Mouse (Mus musculus): ENCODE results near the gene Parp8. TPM values are rescaled to one million over a fixed set of nuclear protein-coding genes. Genes with fewer than 3 reads are reported as not detected.
A peak's percentile ranks its signal among the peaks of the same experiment; 100 is the strongest.

The Parp8 gene
- total and polyA plus RNA-seq, 2 experiments from 2014 or later = 7.9 to 11.0 TPM

DNA sequence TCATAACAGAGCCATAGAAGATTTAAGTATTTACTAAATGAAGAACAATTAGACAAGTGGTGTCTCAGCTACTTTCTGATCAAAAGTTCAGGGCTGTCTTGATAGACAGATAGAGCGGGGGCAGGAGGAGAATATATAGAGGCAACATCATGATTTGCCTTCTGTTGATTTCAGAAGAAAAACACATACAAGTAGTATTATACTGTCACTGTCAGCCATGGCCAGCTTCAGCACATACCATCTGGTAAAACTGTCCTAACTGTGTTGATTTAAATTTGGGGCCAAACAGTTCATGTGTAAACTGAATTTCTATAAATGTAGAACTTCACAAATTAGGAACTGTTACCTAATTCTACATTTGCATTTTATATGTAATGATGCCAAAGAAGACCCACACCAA lies 127.6 kb downstream of the Parp8 start:
- Histone ChIP-seq H3K4me3 (ENCODE audit: low read depth, low read length) (no peak overlapping the region), H3K36me3 (replicated peaks; ENCODE audit: control insufficient read depth, insufficient read depth, low read length) (peaks cover 26% of the 10 kb centered on the region), H3K27me3 (ENCODE audit: control insufficient read depth, insufficient read depth, low read length) (no peaks in the 10 kb centered on the region), H3K27ac (ENCODE audit: low read depth) (no peak overlapping the region), H3K9ac (replicated peaks; ENCODE audit: low read depth, low read length) (no peak overlapping the region), H3K4me1 (ENCODE audit: control insufficient read depth, insufficient read depth) (no peaks in the 10 kb centered on the region), H3K9me3 (replicated peaks; ENCODE audit: control insufficient read depth, low read length) (no peaks in the 10 kb centered on the region), H3K4me2 (ENCODE audit: low read depth, low read length) (no peak overlapping the region)
- TF ChIP-seq CTCF (IDR thresholded peaks at IDR 0.05; ENCODE audit: low read depth) = no peak
- TF ChIP-seq EP300 (IDR thresholded peaks at IDR 0.05; ENCODE audit: low read depth) = no peak
- WGBS = 90% methylated on average over 1 of the region's 1 CpGs
- DNase-seq (ENCODE audit: low spot score) = no peak
- ATAC-seq (ENCODE audit: insufficient read depth, low read depth) = no peak

- Histone ChIP-seq H3K27me3 (ENCODE audit: control insufficient read depth, insufficient read depth, low read length) (no peaks in the 10 kb centered on the region), H3K4me1 (ENCODE audit: control insufficient read depth, insufficient read depth) (0 out of 2 replicates have a peak, but pooled peaks cover 6% of the 10 kb centered on the region), H3K9ac (replicated peaks; ENCODE audit: low read depth, low read length) (no peak overlapping the region), H3K4me2 (ENCODE audit: low read depth, low read length) (no peak overlapping the region), H3K9me3 (replicated peaks; ENCODE audit: control insufficient read depth, low read length) (no peaks in the 10 kb centered on the region), H3K4me3 (ENCODE audit: low read depth, low read length) (no peak overlapping the region), H3K36me3 (replicated peaks; ENCODE audit: control insufficient read depth, insufficient read depth, low read length) (no peaks in the 10 kb centered on the region), H3K27ac (ENCODE audit: low read depth) (no peak overlapping the region)
- ATAC-seq (ENCODE audit: insufficient read depth, low read depth) = no peak
- TF ChIP-seq EP300 (IDR thresholded peaks at IDR 0.05; ENCODE audit: low read depth) = no peak
- no peak for TF ChIP-seq CTCF (IDR thresholded peaks at IDR 0.05; ENCODE audit: low read depth)
- no peak for DNase-seq (ENCODE audit: low spot score)
- 73% methylated on average over 9 of the region's 9 CpGs for WGBS
These were observed 140.9 kb downstream of the Parp8 start for GRCm38 (mm10) chr13:116884422-116884942.

- H3K4me1 ChIP-seq (ENCODE audit: control insufficient read depth, insufficient read depth) = 0 out of 2 replicates have a peak, but pooled peaks cover 6% of the 10 kb centered on the region
- H3K27ac ChIP-seq (ENCODE audit: low read depth) = no peak overlapping the region
- H3K4me3 ChIP-seq (ENCODE audit: low read depth, low read length) = no peak overlapping the region
- DNase-seq (ENCODE audit: low spot score) (no peak), ATAC-seq (ENCODE audit: insufficient read depth, low read depth) (peak; percentile 41; the same call in 1 of the 2 replicates)
- no peaks in the 10 kb centered on the region for H3K27me3 ChIP-seq (ENCODE audit: control insufficient read depth, insufficient read depth, low read length)
- no peak overlapping the region for H3K9ac ChIP-seq (replicated peaks; ENCODE audit: low read depth, low read length)
- TF ChIP-seq EP300 (IDR thresholded peaks at IDR 0.05; ENCODE audit: low read depth) (no peak), CTCF (IDR thresholded peaks at IDR 0.05; ENCODE audit: low read depth) (no peak)
- H3K9me3 ChIP-seq (replicated peaks; ENCODE audit: control insufficient read depth, low read length) = no peaks in the 10 kb centered on the region
- no peaks in the 10 kb centered on the region for H3K36me3 ChIP-seq (replicated peaks; ENCODE audit: control insufficient read depth, insufficient read depth, low read length)
- no peak overlapping the region for H3K4me2 ChIP-seq (ENCODE audit: low read depth, low read length)
- WGBS = 42% methylated on average over 7 of the region's 7 CpGs
These were observed 143.1 kb downstream of the Parp8 start for GRCm38 (mm10) chr13:116882226-116882625.

DNA sequence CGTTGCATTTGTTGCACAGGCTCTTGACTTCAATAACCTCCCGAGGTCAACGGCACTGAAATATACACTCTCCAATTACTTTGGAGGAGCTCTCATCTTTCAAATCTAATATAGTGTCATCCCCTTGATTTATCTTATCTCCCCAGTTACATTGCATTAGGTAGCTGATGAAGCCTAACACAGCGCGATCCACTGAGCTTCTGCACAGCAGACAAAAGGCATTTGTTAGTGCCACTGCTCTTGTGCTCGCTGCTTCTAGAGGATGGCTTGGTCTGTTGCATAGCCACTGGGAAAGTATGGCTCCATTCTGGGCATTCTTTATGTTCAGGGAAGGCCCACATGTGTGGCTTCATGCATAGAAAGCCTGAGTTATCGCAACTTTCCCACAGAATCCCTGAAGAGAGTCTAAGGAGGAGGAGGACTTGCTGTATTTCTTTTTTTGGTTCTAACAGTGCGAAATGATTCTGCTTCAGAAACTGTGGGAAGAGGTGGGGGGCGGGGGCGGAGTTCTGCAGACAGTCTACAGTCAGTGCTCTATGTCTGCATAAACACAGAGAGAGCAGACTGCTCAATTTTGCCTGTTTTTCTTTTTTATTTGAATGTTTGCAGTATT lies 145.7 kb downstream of the Parp8 start:
- Histone ChIP-seq H3K9me3 (replicated peaks; ENCODE audit: control insufficient read depth, low read length) (no peaks in the 10 kb centered on the region), H3K27ac (ENCODE audit: low read depth) (no peak overlapping the region), H3K36me3 (replicated peaks; ENCODE audit: control insufficient read depth, insufficient read depth, low read length) (no peaks in the 10 kb centered on the region), H3K4me1 (ENCODE audit: control insufficient read depth, insufficient read depth) (0 out of 2 replicates have a peak, but pooled peaks cover 6% of the 10 kb centered on the region), H3K9ac (replicated peaks; ENCODE audit: low read depth, low read length) (no peak overlapping the region), H3K27me3 (ENCODE audit: control insufficient read depth, insufficient read depth, low read length) (no peaks in the 10 kb centered on the region), H3K4me3 (ENCODE audit: low read depth, low read length) (no peak overlapping the region), H3K4me2 (ENCODE audit: low read depth, low read length) (no peak overlapping the region)
- DNase-seq (ENCODE audit: low spot score) = no peak
- ATAC-seq (ENCODE audit: insufficient read depth, low read depth) = no peak
- no peak for TF ChIP-seq EP300 (IDR thresholded peaks at IDR 0.05; ENCODE audit: low read depth)
- TF ChIP-seq CTCF (IDR thresholded peaks at IDR 0.05; ENCODE audit: low read depth) = no peak
- WGBS = 87% methylated on average over 10 of the region's 10 CpGs

DNA sequence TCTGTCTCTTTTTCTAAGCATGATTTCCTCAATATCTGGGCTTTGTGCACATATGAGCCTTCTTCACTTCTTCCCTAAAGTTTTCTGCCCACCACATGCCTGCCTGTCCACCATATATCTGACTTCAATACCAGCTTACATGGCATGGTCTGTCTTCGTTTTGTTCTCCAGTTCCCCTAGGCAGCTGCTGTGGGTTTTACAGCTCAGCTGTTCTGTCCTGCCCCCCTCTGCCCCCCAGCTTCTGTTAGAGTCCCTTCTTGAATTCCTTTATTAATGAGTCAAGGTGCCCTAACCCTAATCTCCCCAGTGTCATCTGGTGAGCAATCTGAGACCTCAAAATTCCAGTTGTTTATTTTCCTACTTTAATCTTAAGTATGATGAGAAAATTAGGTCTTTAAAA lies 155.1 kb downstream of the Parp8 start:
- no peak overlapping the region for H3K4me2 ChIP-seq (ENCODE audit: low read depth, low read length)
- H3K4me1 ChIP-seq (ENCODE audit: control insufficient read depth, insufficient read depth) = no peaks in the 10 kb centered on the region
- no peak overlapping the region for H3K4me3 ChIP-seq (ENCODE audit: low read depth, low read length)
- no peak for ATAC-seq (ENCODE audit: insufficient read depth, low read depth)
- WGBS = 77% methylated on average over 1 of the region's 1 CpGs
- TF ChIP-seq CTCF (IDR thresholded peaks at IDR 0.05; ENCODE audit: low read depth) = no peak
- no peak for TF ChIP-seq EP300 (IDR thresholded peaks at IDR 0.05; ENCODE audit: low read depth)
- H3K27ac ChIP-seq (ENCODE audit: low read depth) = no peak overlapping the region
- DNase-seq (ENCODE audit: low spot score) = no peak
- no peak overlapping the region for H3K9ac ChIP-seq (replicated peaks; ENCODE audit: low read depth, low read length)
- no peaks in the 10 kb centered on the region for H3K27me3 ChIP-seq (ENCODE audit: control insufficient read depth, insufficient read depth, low read length)
- no peaks in the 10 kb centered on the region for H3K9me3 ChIP-seq (replicated peaks; ENCODE audit: control insufficient read depth, low read length)
- peaks cover 21% of the 10 kb centered on the region for H3K36me3 ChIP-seq (replicated peaks; ENCODE audit: control insufficient read depth, insufficient read depth, low read length)

DNA sequence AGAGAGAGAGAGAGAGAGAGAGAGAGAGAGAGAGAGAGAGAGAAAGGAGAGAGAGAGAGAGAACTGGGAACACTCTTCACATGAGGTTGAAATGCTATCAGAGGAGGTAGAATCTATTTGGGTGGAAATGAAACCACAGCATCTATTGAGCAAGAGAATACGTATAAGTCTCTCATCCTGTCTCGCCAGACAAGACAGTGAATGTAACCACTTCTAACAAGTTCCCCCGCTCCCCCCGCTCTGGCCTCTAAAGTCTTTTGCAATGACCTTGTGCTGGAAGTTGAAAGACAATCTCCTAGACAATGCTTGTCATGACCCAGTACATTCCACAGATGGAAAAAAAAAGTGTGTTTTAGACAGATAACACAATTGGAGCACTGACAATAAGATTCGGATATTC lies 181.4 kb downstream of the Parp8 start:
- ATAC-seq (ENCODE audit: insufficient read depth, low read depth) (no peak), DNase-seq (ENCODE audit: low spot score) (no peak)
- H3K9ac ChIP-seq (replicated peaks; ENCODE audit: low read depth, low read length) = no peak overlapping the region
- H3K27me3 ChIP-seq (ENCODE audit: control insufficient read depth, insufficient read depth, low read length) = no peaks in the 10 kb centered on the region
- no peaks in the 10 kb centered on the region for H3K9me3 ChIP-seq (replicated peaks; ENCODE audit: control insufficient read depth, low read length)
- H3K27ac ChIP-seq (ENCODE audit: low read depth) = no peak overlapping the region
- H3K4me3 ChIP-seq (ENCODE audit: low read depth, low read length) = no peak overlapping the region
- no peaks in the 10 kb centered on the region for H3K36me3 ChIP-seq (replicated peaks; ENCODE audit: control insufficient read depth, insufficient read depth, low read length)
- no peak for TF ChIP-seq CTCF (IDR thresholded peaks at IDR 0.05; ENCODE audit: low read depth)
- H3K4me2 ChIP-seq (ENCODE audit: low read depth, low read length) = no peak overlapping the region
- H3K4me1 ChIP-seq (ENCODE audit: control insufficient read depth, insufficient read depth) = no peaks in the 10 kb centered on the region
- 36% methylated on average over 5 of the region's 5 CpGs for whole genome bisulfite sequencing
